In genomic region chr2:30286192-30287026, GRCm38 (mm10) we compare ENCODE assay signal across 8 mouse cellular contexts. TPM values are rescaled to one million over a fixed set of nuclear protein-coding genes. Genes with fewer than 3 reads are reported as not detected.
A peak's percentile ranks its signal among the peaks of the same experiment; 100 is the strongest.
DNase-seq lines count a peak whose midpoint lies in the region; ATAC-seq and TF ChIP-seq lines count a peak whose summit lies in the region.

Dolk (minus strand) TSS chr2:30286334.
Nup188 (plus strand) TSS chr2:30286397.

- peaks cover 4% of the 10 kb centered on the region for H3K4me1 ChIP-seq in bone marrow, adult 2 months (ENCODE audit: control insufficient read depth, insufficient read depth, low read length)
- peaks cover 22% of the 10 kb centered on the region for H3K4me1 ChIP-seq in embryonic facial prominence, embryonic 15.5 days
- peaks cover 17% of the 10 kb centered on the region for H3K4me1 ChIP-seq in kidney, embryonic 14.5 days (ENCODE audit: control insufficient read depth, insufficient read depth, low read length)
- H3K4me1 ChIP-seq in limb, embryonic 15.5 days = peaks cover 23% of the 10 kb centered on the region

- H3K4me2 ChIP-seq in embryonic facial prominence, embryonic 15.5 days (replicated peaks) = peak within 1 kb of the TSS; percentile 95
- peak within 1 kb of the TSS; percentile 63 for H3K4me2 ChIP-seq in kidney, embryonic 14.5 days (replicated peaks; ENCODE audit: low read depth, low read length)
- peak within 1 kb of the TSS; percentile 94 for H3K4me2 ChIP-seq in limb, embryonic 15.5 days

- peaks cover 6% of the 10 kb centered on the region; the same call in 1 of the 2 replicates for H3K36me3 ChIP-seq in embryonic facial prominence, embryonic 15.5 days
- peaks cover 4% of the 10 kb centered on the region; the same call in 1 of the 2 replicates for H3K36me3 ChIP-seq in kidney, embryonic 14.5 days (ENCODE audit: control insufficient read depth, insufficient read depth, low read length)
- peaks cover 8% of the 10 kb centered on the region; the same call in 1 of the 2 replicates for H3K36me3 ChIP-seq in limb, embryonic 15.5 days

- peak; percentile 95 for ATAC-seq in embryonic facial prominence, embryonic 15.5 days (ENCODE audit: insufficient number of reproducible peaks, low FRiP score, low TSS enrichment, low read depth)
- ATAC-seq in kidney, embryonic 14.5 days (ENCODE audit: low FRiP score, low TSS enrichment) = peak; percentile 95
- ATAC-seq in limb, embryonic 15.5 days (ENCODE audit: insufficient number of reproducible peaks, low FRiP score, low TSS enrichment, low read depth) = peak; percentile 93

- H3K9ac ChIP-seq in embryonic facial prominence, embryonic 15.5 days = peak within 1 kb of the TSS; percentile 67
- peak within 1 kb of the TSS; percentile 87 for H3K9ac ChIP-seq in kidney, embryonic 14.5 days (ENCODE audit: low read depth, low read length)
- H3K9ac ChIP-seq in limb, embryonic 15.5 days = peak within 1 kb of the TSS; percentile 85

- peak within 1 kb of the TSS; percentile 100 for H3K4me3 ChIP-seq in bone marrow, adult 2 months (replicated peaks; ENCODE audit: control insufficient read depth, low read depth, low read length)
- peak within 1 kb of the TSS; percentile 80 for H3K4me3 ChIP-seq in embryonic facial prominence, embryonic 15.5 days (replicated peaks)
- peak within 1 kb of the TSS; percentile 78 for H3K4me3 ChIP-seq in kidney, embryonic 14.5 days (ENCODE audit: low read length)
- peak within 1 kb of the TSS; percentile 92 for H3K4me3 ChIP-seq in limb, embryonic 15.5 days

- H3K27ac ChIP-seq in bone marrow, adult 2 months (ENCODE audit: control insufficient read depth, insufficient read depth, low read depth, low read length, poor library complexity) = peak within 1 kb of the TSS; percentile 75
- peak within 1 kb of the TSS; percentile 65 for H3K27ac ChIP-seq in embryonic facial prominence, embryonic 15.5 days (replicated peaks)
- H3K27ac ChIP-seq in kidney, embryonic 14.5 days (ENCODE audit: low read depth, low read length) = peak within 1 kb of the TSS; percentile 56; the same call in 1 of the 2 replicates
- peak within 1 kb of the TSS; percentile 85 for H3K27ac ChIP-seq in limb, embryonic 15.5 days

- no peaks in the 10 kb centered on the region for H3K27me3 ChIP-seq in embryonic facial prominence, embryonic 15.5 days
- H3K27me3 ChIP-seq in kidney, embryonic 14.5 days (ENCODE audit: control insufficient read depth, insufficient read depth, low read length) = no peaks in the 10 kb centered on the region
- no peaks in the 10 kb centered on the region for H3K27me3 ChIP-seq in limb, embryonic 15.5 days

- peak; percentile 64; the same call in 1 of the 2 replicates for TF ChIP-seq POLR2A in bone marrow, adult 2 months (IDR thresholded peaks at IDR 0.05; ENCODE audit: borderline replicate concordance, control insufficient read depth, low read depth, low read length)

- no peaks in the 10 kb centered on the region for H3K9me3 ChIP-seq in embryonic facial prominence, embryonic 15.5 days (replicated peaks)
- H3K9me3 ChIP-seq in kidney, embryonic 14.5 days (ENCODE audit: control insufficient read depth, low read length) = no peaks in the 10 kb centered on the region
- no peaks in the 10 kb centered on the region for H3K9me3 ChIP-seq in limb, embryonic 15.5 days

- WGBS in bone marrow, adult 2 months = under 1% methylated on average over 68 of the region's 68 CpGs
- WGBS in embryonic facial prominence, embryonic 15.5 days = 1% methylated on average over 64 of the region's 68 CpGs
- under 1% methylated on average over 56 of the region's 68 CpGs for WGBS in kidney, embryonic 14.5 days
- under 1% methylated on average over 64 of the region's 68 CpGs for WGBS in limb, embryonic 15.5 days

- TF ChIP-seq CTCF in bone marrow, adult 2 months (IDR thresholded peaks at IDR 0.05; ENCODE audit: control insufficient read depth, insufficient read depth, low read length) = no peak

- peak; percentile 92 for DNase-seq in 416B (ENCODE audit: low read depth)
- DNase-seq in heart, adult 9 months (ENCODE audit: low spot score in 2 of 2) = peak; percentile 95
- DNase-seq in monocyte, adult 2 months (ENCODE audit: low read depth in 1 of 2, low spot score in 2 of 2) = peak; percentile 88 to 94
- peak; percentile 94 to 95 for DNase-seq in spleen, postnatal 36 days (ENCODE audit: low spot score in 2 of 2)

RNA-seq across cellular contexts. Expression of gene Dolk, which starts in this region (rescaled TPM):
- 4.6 and 8.1 TPM in 2 replicates for polyA plus RNA-seq in bone marrow, adult 2 months (2011; ENCODE audit: insufficient read depth, insufficient read length, low replicate concordance, missing spikeins)
- polyA plus RNA-seq in embryonic facial prominence, embryonic 15.5 days (2015; fragmentation: Nextera tagmentation; extraction: Ambion mirVana) = 31.4 and 31.7 TPM in 2 replicates
- 25.2 and 34.4 TPM in 2 replicates for polyA plus RNA-seq in kidney, embryonic 14.5 days (2014; fragmentation: Nextera tagmentation; extraction: Ambion mirVana)
- 31.5 and 33.4 TPM in 2 replicates for polyA plus RNA-seq in limb, embryonic 15.5 days (2015; fragmentation: Nextera tagmentation; extraction: Ambion mirVana)

RNA-seq across cellular contexts. Expression of gene Nup188, which starts in this region (rescaled TPM):
- polyA plus RNA-seq in bone marrow, adult 2 months (2011; ENCODE audit: insufficient read depth, insufficient read length, low replicate concordance, missing spikeins) = 9.5 and 27.3 TPM in 2 replicates
- 29.0 and 34.3 TPM in 2 replicates for polyA plus RNA-seq in embryonic facial prominence, embryonic 15.5 days (2015; fragmentation: Nextera tagmentation; extraction: Ambion mirVana)
- polyA plus RNA-seq in kidney, embryonic 14.5 days (2014; fragmentation: Nextera tagmentation; extraction: Ambion mirVana) = 35.2 and 54.4 TPM in 2 replicates
- 28.2 and 32.4 TPM in 2 replicates for polyA plus RNA-seq in limb, embryonic 15.5 days (2015; fragmentation: Nextera tagmentation; extraction: Ambion mirVana)

Comparison
In these comparisons a context has a peak if more than half of its experiments do, and no peak if none do; other contexts are left out.
1. Peak in every context shown above with its lines: DNase-seq, ATAC-seq, H3K4me3 ChIP-seq and H3K27ac ChIP-seq.